Mouse (Mus musculus) MEL (cell line): Measurements from ENCODE around the gene Odaph.

Experiments used
- CTCF ChIP-seq, 3 experiments: IDR thresholded peaks in 2 of 3; conservative IDR thresholded peaks in 1 of 3; 2 replicates each; pipeline ENCODE4 v1.5.1; 2011 to 2012; ENCODE audit warnings: low read length in 3 of 3, low read depth in 2 of 3, mild to moderate bottlenecking in 2 of 3, improper control_type of control experiment in 1 of 3, inconsistent platforms in 1 of 3, mixed read lengths in 1 of 3, moderate library complexity in 1 of 3; ENCODE audit not compliant: control insufficient read depth in 1 of 3, insufficient read depth in 1 of 3, poor library complexity in 1 of 3, severe bottlenecking in 1 of 3
- MAX ChIP-seq: IDR thresholded peaks from 2 replicates; pipeline ENCODE4 v1.6.1; 2011; ENCODE audit warnings: low read length, improper control_type of control experiment
- POLR2A ChIP-seq, 2 experiments: IDR thresholded peaks; 2 replicates each; pipeline ENCODE4 v1.6.1; 2011 to 2012; ENCODE audit warnings: low read length in 2 of 2, mild to moderate bottlenecking in 2 of 2, control low read depth in 1 of 2, improper control_type of control experiment in 1 of 2, low read depth in 1 of 2, moderate library complexity in 1 of 2; ENCODE audit not compliant: control insufficient read depth in 1 of 2, insufficient read depth in 1 of 2, poor library complexity in 1 of 2
- POLR2AphosphoS5 ChIP-seq: IDR thresholded peaks from 2 replicates; pipeline ENCODE4 v1.6.1; 2012; ENCODE audit warnings: low read depth, borderline replicate concordance, mild to moderate bottlenecking, inconsistent platforms, low read length, moderate library complexity, mixed read lengths
- TCF12 ChIP-seq: IDR thresholded peaks from 2 replicates; pipeline ENCODE4 v1.6.1; 2014; ENCODE audit warnings: low read depth, mild to moderate bottlenecking, inconsistent platforms, low read length, improper control_type of control experiment, moderate library complexity

DNA sequence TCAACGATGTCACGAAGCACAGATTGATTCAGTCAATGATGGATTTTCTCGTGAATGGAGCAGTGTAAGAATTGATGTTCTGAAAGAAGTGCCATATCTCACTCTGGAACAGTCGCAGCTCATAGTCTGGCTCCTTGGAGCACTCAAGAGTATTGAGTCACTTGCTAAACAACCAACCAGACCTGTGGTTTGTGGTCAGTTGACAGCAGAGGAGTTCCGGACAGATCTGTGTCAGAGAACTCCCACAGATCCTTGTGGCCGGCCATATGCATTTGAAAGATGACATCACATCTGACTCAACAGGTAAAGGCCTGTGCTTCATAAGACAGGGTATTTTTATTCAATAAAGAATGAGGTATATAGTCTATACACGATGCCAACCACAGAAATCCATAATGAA, 13.3 kb upstream of the Odaph start:
- no peak for TF ChIP-seq POLR2A (IDR thresholded peaks at IDR 0.05; ENCODE audit: control insufficient read depth in 1 of 2, insufficient read depth in 1 of 2, low read depth in 1 of 2, low read length in 2 of 2, poor library complexity in 1 of 2)
- TF ChIP-seq POLR2AphosphoS5 = no peak
- TF ChIP-seq CTCF (IDR thresholded peaks at IDR 0.05 in 2 of 3, conservative IDR thresholded peaks at IDR 0.05 in 1 of 3; ENCODE audit: control insufficient read depth in 1 of 3, insufficient read depth in 1 of 3, low read depth in 2 of 3, low read length in 3 of 3, poor library complexity in 1 of 3, severe bottlenecking in 1 of 3) = no peak
- no peak for TF ChIP-seq TCF12
- TF ChIP-seq MAX = no peak
